Mouse (Mus musculus): ENCODE data around the gene Senp7.
"Not testable (repeated sequence)": the region's sequence is repeated elsewhere in the genome, so short reads cannot be mapped to it uniquely, and the experiment has no call there.

Senp7 gene

DNA sequence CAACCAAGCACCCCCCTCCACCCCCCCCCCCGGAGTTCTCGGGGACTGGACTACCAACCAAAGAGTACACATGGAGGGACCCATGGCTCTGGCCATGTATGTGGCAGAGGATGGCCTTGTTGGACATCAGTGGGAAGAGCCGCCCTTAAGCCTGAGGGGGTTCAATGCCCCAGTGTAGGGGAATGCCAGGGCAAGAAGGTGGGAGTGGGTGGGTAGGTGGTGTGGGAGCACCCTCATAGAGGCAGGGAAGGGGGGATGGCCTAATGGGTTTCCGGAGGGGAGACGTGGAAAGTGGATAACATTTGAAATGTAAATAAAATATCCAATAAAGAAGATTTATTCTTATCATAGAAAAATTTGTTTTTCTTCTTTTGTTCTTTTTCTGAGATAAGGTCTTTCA is 89.5 kb downstream of the Senp7 start:
- DNase-seq (ENCODE audit: low spot score): not testable (repeated sequence)

DNA sequence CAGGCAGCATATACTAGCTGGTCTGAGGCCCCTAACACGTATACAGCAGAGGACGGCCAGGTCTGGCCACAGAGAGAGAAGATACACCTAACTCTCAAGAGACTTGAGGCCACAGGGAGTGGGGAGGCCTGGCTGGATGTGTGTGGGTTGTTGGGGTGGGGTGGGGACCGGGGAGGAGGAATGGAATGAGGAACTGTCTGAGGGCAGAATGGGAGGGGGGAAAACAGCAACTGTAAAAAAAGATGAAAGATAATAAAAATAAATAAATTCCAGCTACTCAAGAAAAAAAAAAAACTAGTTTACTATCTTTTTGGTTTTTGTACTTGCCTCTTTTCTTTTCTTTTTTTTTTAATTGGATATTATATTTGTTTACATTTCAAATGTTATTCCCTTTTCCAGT is 91.8 kb downstream of the Senp7 start:
- DNase-seq (ENCODE audit: low spot score): no peak

GRCm38 (mm10) chr16:56144876-56145555 is 96.9 kb downstream of the Senp7 start:
- no peak for DNase-seq (ENCODE audit: low spot score)

DNA sequence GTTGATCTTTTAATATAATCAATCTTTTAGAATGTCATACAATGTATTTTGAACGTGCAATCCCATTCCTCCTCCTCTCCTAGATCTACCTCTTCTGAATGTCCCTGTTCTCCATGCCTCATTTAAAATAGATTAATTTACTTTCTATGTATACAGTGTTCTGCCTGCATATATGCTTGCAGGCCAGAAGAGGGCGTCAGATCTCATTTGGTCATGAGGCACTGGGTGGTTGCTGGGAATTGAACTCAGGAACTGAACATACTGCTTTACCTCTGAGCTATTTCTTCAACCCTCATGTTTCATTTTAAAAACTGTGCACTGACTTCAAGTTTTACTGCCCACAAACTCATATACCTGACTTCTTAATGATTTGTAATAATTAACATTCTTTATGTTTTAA is 99.5 kb downstream of the Senp7 start:
- no peak for DNase-seq (ENCODE audit: low spot score)

- no peak for DNase-seq (ENCODE audit: low spot score)
Observed at GRCm38 (mm10) chr16:56163466-56163865, 115.3 kb downstream of the Senp7 start.

DNA sequence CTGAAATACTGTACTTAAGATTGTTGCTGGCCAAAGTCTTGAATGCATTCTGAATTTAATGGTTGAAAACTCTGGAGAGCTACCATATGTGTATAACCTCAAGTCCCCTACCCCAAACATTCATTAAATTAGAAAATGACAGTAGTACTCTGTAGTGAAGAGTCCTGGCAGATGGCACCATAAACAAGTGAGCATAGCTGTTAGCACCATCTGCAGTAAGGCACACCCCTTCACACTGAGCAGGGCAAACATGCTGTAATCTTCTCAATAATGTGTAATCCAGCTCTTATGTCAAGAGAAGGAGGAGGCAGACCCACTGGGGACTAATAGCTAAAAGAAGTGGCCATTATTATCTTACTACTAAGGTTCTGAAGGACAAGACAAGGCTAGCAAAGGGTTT is 122.1 kb downstream of the Senp7 start:
- DNase-seq (ENCODE audit: low spot score): no peak

GRCm38 (mm10) chr16:56175867-56176581 is 127.9 kb downstream of the Senp7 start:
- DNase-seq (ENCODE audit: low spot score): peak; percentile 7

GRCm38 (mm10) chr16:56186863-56187262 is 138.7 kb downstream of the Senp7 start:
- no peak for DNase-seq (ENCODE audit: low spot score)

- DNase-seq (ENCODE audit: low spot score): no peak
Observed at GRCm38 (mm10) chr16:56188198-56188597, 140.1 kb downstream of the Senp7 start.

DNA sequence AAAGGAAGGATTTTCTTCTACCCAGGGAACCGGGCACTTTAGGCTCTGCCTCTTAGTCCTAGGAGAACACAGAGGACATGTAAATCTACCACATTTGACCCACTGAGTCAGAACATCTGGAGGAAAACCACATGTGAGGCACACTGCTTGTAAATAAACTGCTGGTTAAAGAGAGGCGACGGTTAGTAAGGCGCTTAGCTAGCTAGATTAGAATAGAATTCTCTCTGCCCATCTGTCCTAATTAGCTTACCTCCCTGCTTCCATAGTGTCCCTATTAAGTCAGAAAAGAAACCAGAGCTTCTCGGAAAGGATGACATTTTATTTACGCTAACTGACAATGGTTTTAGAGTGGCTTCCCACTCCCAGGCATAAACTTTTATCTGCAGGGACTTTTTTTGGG is 155.9 kb downstream of the Senp7 start, which contains the start of gene Impg2:
TSS of gene Impg2 (plus strand) at position 263 of the 400 bp plus-strand sequence.
- no peak for DNase-seq (ENCODE audit: low spot score)

DNA sequence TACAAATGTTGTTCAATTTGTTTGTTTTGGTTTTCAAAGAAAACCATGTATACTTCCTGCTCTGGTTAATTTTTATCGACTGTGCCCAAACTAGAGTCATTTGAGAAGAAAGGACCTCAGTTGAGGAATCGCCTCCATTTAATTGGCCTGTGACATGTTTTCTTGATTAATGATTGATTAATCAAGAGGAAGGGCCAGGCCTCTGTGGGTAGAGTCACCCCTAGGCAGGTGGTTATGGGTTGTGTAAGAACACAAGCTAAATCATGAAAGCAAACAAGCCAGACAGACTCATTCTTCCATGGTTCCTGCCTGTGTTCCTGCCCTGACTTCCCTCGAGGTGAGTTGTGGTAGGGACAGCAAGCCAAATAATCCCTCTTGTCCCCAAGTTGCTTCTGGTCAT is 164.6 kb downstream of the Senp7 start:
- no peak for DNase-seq (ENCODE audit: low spot score)

- DNase-seq (ENCODE audit: low spot score): no peak
Observed at GRCm38 (mm10) chr16:56227686-56228085, 179.5 kb downstream of the Senp7 start.

DNA sequence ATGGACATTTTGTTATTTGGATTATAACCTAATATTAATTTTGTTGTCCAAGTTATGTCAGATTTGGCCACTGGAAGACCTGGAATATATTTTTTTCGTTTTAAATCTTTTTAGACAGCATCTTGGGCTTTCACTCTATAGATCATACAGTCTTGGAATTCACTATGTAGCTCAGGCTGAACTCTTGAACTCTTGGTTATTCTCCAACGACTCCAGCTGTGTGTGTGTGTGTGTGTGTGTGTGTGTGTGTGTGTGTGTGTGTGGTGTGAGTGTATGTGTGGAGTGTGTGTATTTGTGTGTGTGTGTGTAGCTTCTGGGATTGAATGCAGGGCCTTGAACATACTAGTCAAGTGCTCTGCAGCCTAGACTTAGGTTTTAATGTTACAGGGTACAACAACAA is 181.3 kb downstream of the Senp7 start:
- no peak for DNase-seq (ENCODE audit: low spot score)

GRCm38 (mm10) chr16:56231300-56231699 is 183.2 kb downstream of the Senp7 start:
- peak; percentile 6 for DNase-seq (ENCODE audit: low spot score)

DNA sequence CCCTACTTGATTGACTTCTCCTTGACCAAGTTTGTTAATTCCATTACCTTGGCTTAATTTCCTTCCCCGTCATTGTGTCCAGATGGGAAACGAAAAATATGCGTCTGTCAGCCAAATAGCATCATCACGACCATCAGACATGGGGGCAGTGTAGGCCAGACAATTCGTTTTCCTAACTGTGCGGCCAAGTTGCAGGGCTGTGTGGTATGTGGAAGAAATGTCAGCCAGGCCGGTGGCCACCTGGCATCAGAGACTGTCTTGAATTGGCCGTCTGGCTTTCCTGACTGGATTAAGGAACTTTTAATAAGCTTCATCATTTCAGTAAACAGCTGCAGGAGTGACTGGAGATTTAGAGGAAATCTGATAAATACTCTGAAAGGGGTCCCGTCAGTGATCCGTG is 184.6 kb downstream of the Senp7 start:
- no peak for DNase-seq (ENCODE audit: low spot score)
